Mouse (Mus musculus) E14TG2a.4 (cell line): ENCODE results near the gene Aspdh.

Experiments used
- CTCF ChIP-seq: conservative IDR thresholded peaks from 2 replicates; pipeline ENCODE4 v1.5.1; 2014; ENCODE audit warnings: low read length
- NANOG ChIP-seq: IDR thresholded peaks from 2 replicates; pipeline ENCODE4 v1.6.1; 2014; ENCODE audit warnings: borderline replicate concordance, low read length, mixed read lengths

DNA sequence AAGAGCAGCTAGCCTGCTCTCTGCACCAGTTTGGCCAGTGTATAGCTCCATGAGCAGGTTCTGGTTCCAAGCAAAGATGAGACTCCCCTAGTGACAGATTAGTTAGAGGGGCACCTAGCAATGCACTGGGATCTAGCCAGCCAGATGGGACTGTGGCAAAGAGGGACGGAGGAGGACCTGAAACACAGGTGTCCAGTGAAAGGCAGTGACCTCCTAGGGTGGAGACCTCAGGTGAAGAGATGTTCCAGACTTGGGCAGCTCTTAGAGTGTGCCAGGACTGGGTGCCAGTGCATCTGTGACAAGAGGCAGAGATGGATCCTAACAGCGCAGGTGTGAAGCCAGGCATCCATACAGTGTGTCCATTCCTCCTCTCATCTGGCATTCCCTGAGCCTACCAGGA, 25.5 kb upstream of the Aspdh start:
- TF ChIP-seq CTCF (no peak), NANOG (no peak)
